31 mouse cellular contexts compared by ENCODE assay signal in the genomic region with DNA sequence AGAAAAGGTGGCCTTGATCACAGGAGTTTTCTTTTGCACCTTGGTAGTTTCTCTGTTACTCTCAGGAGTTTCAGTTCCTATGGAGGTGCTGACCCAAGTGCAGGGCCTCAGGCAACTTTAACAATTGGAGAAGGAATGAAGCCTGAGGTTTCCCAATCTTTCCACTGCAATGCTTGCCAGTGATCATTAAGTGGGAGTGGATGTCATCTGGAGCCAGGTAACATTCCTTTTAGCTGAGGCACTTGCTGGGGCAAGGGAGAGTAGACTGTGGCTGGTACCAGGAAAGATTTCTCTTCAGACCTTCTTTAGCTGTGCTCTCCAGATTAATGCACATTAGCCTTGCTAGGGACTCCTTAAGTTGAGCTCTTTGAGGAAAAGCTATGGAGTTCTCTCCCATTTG. TPM values are rescaled to one million over a fixed set of nuclear protein-coding genes. Genes with fewer than 3 reads are reported as not detected.
DNase-seq lines count a peak whose midpoint lies in the region; ATAC-seq and TF ChIP-seq lines count a peak whose summit lies in the region.
"Had no signal": no experiment of that assay in that cellular context is flagged by ENCODE, and none has a peak within 500 bp of the region (broad histone marks: within the 10 kb centered on the region; RNA-seq: fewer than 3 reads in every experiment).

No protein-coding gene starts in this region.

- H3K9ac ChIP-seq in limb, embryonic 15.5 days, result no peak overlapping the region
- H3K9ac ChIP-seq: embryonic facial prominence, embryonic 12.5 days; forebrain, embryonic 15.5 days; heart, embryonic 13.5 days; hindbrain, embryonic 14.5 days; liver, postnatal 0 days had no signal

- no peaks in the 10 kb centered on the region for H3K27me3 ChIP-seq in limb, embryonic 15.5 days
- no peaks in the 10 kb centered on the region for H3K27me3 ChIP-seq in limb, embryonic 10.5 days (ENCODE audit: low read depth, poor library complexity, severe bottlenecking)
- H3K27me3 ChIP-seq in Patski, result no peaks in the 10 kb centered on the region
- H3K27me3 ChIP-seq: embryonic facial prominence, embryonic 12.5 days; forebrain, embryonic 15.5 days; heart, embryonic 13.5 days had no signal

- no peak for TF ChIP-seq CTCF in Patski (IDR thresholded peaks at IDR 0.05)

- no peaks in the 10 kb centered on the region for H3K9me3 ChIP-seq in limb, embryonic 15.5 days
- H3K9me3 ChIP-seq in limb, embryonic 10.5 days (replicated peaks), result no peaks in the 10 kb centered on the region
- H3K9me3 ChIP-seq: embryonic facial prominence, embryonic 12.5 days; forebrain, embryonic 10.5 days; forebrain, embryonic 15.5 days; G1E; heart, embryonic 13.5 days had no signal

- no peak overlapping the region for H3K4me3 ChIP-seq in limb, embryonic 15.5 days
- no peak overlapping the region for H3K4me3 ChIP-seq in limb, embryonic 10.5 days
- H3K4me3 ChIP-seq: embryonic facial prominence, embryonic 12.5 days; forebrain, embryonic 10.5 days; forebrain, embryonic 15.5 days; heart, embryonic 13.5 days had no signal

- DNase-seq in limb, embryonic 10.5 days (ENCODE audit: low spot score), result no peak
- peak; percentile 41 for DNase-seq in lung, postnatal 36 days
- DNase-seq in lung, postnatal 10 days, result no peak
- DNase-seq in Patski (ENCODE audit: low read depth, low spot score), result no peak
- no peak for DNase-seq in spleen, postnatal 4 days (ENCODE audit: low spot score in 2 of 2)
- DNase-seq: adrenal gland, postnatal 14 days; cerebellum, adult 11-12 months; cerebellum, adult 9-11 months; embryo, embryonic 11 days; heart, postnatal 10 days; kidney, adult 18-20 months; layer of hippocampus, adult 9-11 months; liver, postnatal 0 days; right cerebral cortex, postnatal 25 days; thymus, adult 2 months; thymus, postnatal 36 days had no signal

- H3K27ac ChIP-seq in limb, embryonic 15.5 days, result peak overlapping the region; percentile 24; the same call in 1 of the 2 replicates
- H3K27ac ChIP-seq in limb, embryonic 10.5 days, result no peak overlapping the region
- H3K27ac ChIP-seq: embryonic facial prominence, embryonic 12.5 days; forebrain, embryonic 10.5 days; forebrain, embryonic 15.5 days; heart, embryonic 13.5 days; hindbrain, embryonic 14.5 days; kidney, postnatal 0 days; stomach, postnatal 0 days had no signal

- POLR2A ChIA-PET in Patski (lab: Charles Lee), result no interaction called here

- H3K36me3 ChIP-seq in limb, embryonic 15.5 days, result no peaks in the 10 kb centered on the region
- H3K36me3 ChIP-seq in limb, embryonic 10.5 days, result no peaks in the 10 kb centered on the region
- H3K36me3 ChIP-seq: embryonic facial prominence, embryonic 12.5 days; forebrain, embryonic 10.5 days; forebrain, embryonic 15.5 days; G1E; heart, embryonic 13.5 days had no signal

- H3K4me2 ChIP-seq in limb, embryonic 15.5 days, result no peak overlapping the region
- H3K4me2 ChIP-seq: embryonic facial prominence, embryonic 12.5 days; forebrain, embryonic 15.5 days; heart, embryonic 13.5 days; hindbrain, embryonic 14.5 days; liver, embryonic 11.5 days had no signal

- in situ Hi-C loops in Patski (cut with MboI; ENCODE audit: low pct_unique_long_range_greater_than_20kb), result no loop called here

- no peak for ATAC-seq in limb, embryonic 15.5 days (ENCODE audit: insufficient number of reproducible peaks, low FRiP score, low TSS enrichment, low read depth)
- peak; percentile 78 for ATAC-seq in Patski
- ATAC-seq: forebrain, embryonic 15.5 days; liver, postnatal 0 days; midbrain, embryonic 16.5 days had no signal

- CTCF ChIA-PET in Patski (lab: Charles Lee), result no interaction called here

- H3K4me1 ChIP-seq in limb, embryonic 15.5 days, result 0 out of 2 replicates have a peak, but pooled peaks cover 3% of the 10 kb centered on the region
- no peaks in the 10 kb centered on the region for H3K4me1 ChIP-seq in limb, embryonic 10.5 days
- H3K4me1 ChIP-seq: embryonic facial prominence, embryonic 12.5 days; forebrain, embryonic 10.5 days; heart, embryonic 13.5 days had no signal

RNA-seq across cellular contexts. Expression of a gene that starts 29.6 kb away (rescaled TPM):
- not detected in 2 replicates for polyA plus RNA-seq in limb, embryonic 15.5 days (2015; fragmentation: Nextera tagmentation; extraction: Ambion mirVana)
- not detected in 2 replicates for polyA plus RNA-seq in limb, embryonic 10.5 days (2016; fragmentation: Nextera tagmentation; extraction: Ambion mirVana)
- polyA plus RNA-seq in Patski (2021), result not detected
- polyA plus RNA-seq: C2C12; embryonic facial prominence, embryonic 12.5 days; forebrain, embryonic 10.5 days; forebrain, embryonic 15.5 days; frontal cortex, adult 2 months; G1E; heart, embryonic 13.5 days; hindbrain, embryonic 14.5 days; kidney, postnatal 0 days; limb, embryonic 11.5 days; liver, embryonic 11.5 days; liver, postnatal 0 days; midbrain, embryonic 16.5 days; neural tube, embryonic 11.5 days; stomach, postnatal 0 days; thymus, adult 2 months had no signal
